In the genomic region with DNA sequence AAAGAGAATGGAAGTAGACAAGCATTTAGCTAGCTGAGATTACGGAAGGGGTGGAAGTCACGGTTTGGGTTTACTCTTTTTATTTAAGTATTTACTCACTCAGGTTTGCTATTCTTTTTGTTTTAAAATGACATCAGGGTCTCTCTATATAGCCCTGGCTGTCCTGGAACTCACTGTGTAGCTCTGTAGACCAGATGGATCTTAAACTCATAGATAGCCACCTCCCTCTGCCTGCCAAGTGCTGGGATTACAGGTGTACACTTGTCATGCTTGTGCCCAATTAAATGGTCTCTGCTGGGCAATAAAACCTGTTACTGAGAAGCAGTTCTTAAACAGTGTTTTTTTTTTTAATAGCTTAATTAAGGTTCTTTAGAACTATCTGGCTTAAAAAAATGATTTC, we compare ENCODE assay signal across 8 mouse cellular contexts. TPM values are rescaled to one million over a fixed set of nuclear protein-coding genes. Genes with fewer than 3 reads are reported as not detected.
DNase-seq lines count a peak whose midpoint lies in the region; ATAC-seq and TF ChIP-seq lines count a peak whose summit lies in the region.

No protein-coding gene starts in this region.

- WGBS in bone marrow, adult 2 months, result 43% methylated on average over 2 of the region's 2 CpGs
- WGBS in heart, embryonic 15.5 days, result 19% methylated on average over 2 of the region's 2 CpGs
- 40% methylated on average over 2 of the region's 2 CpGs for WGBS in limb, embryonic 14.5 days
- 28% methylated on average over 2 of the region's 2 CpGs for WGBS in neural tube, embryonic 14.5 days

- no peak for TF ChIP-seq POLR2A in bone marrow, adult 2 months (IDR thresholded peaks at IDR 0.05; ENCODE audit: borderline replicate concordance, control insufficient read depth, low read depth, low read length)
- no peak for TF ChIP-seq POLR2A in limb, embryonic 14.5 days (IDR thresholded peaks at IDR 0.05; ENCODE audit: borderline replicate concordance, extremely low read depth, insufficient read depth, insufficient read length)

- peak overlapping the region; percentile 76 for H3K4me2 ChIP-seq in heart, embryonic 15.5 days
- peak overlapping the region; percentile 68 for H3K4me2 ChIP-seq in limb, embryonic 14.5 days (replicated peaks; ENCODE audit: low read depth, low read length, severe bottlenecking)
- H3K4me2 ChIP-seq in neural tube, embryonic 14.5 days (ENCODE audit: low read depth, low read length), result peak overlapping the region; percentile 90

- H3K4me1 ChIP-seq in bone marrow, adult 2 months (ENCODE audit: control insufficient read depth, insufficient read depth, low read length), result no peaks in the 10 kb centered on the region; the same call in none of the 2 replicates
- H3K4me1 ChIP-seq in heart, embryonic 15.5 days (replicated peaks), result peaks cover 17% of the 10 kb centered on the region
- peaks cover 14% of the 10 kb centered on the region for H3K4me1 ChIP-seq in limb, embryonic 14.5 days (ENCODE audit: control insufficient read depth, insufficient read depth, low read length)
- peaks cover 29% of the 10 kb centered on the region for H3K4me1 ChIP-seq in neural tube, embryonic 14.5 days (ENCODE audit: control insufficient read depth, insufficient read depth, low read length)

- intact Hi-C loops in left cerebral cortex, postnatal 10 days (cut with DNase I), result no loop called here

- H3K9ac ChIP-seq in heart, embryonic 15.5 days, result peak overlapping the region; percentile 94
- H3K9ac ChIP-seq in limb, embryonic 14.5 days (ENCODE audit: low read depth, low read length, severe bottlenecking), result peak overlapping the region; percentile 95
- no peak overlapping the region for H3K9ac ChIP-seq in neural tube, embryonic 14.5 days (replicated peaks; ENCODE audit: low read depth, low read length)

- ATAC-seq in heart, embryonic 15.5 days (replicated peaks; ENCODE audit: insufficient number of reproducible peaks, insufficient read depth, low FRiP score, low read depth), result no peak
- no peak for ATAC-seq in limb, embryonic 14.5 days (ENCODE audit: low FRiP score, low read depth)
- no peak for ATAC-seq in neural tube, embryonic 14.5 days (ENCODE audit: low read depth)

- no peaks in the 10 kb centered on the region for H3K36me3 ChIP-seq in heart, embryonic 15.5 days
- H3K36me3 ChIP-seq in limb, embryonic 14.5 days (ENCODE audit: control insufficient read depth, insufficient read depth, low read length), result no peaks in the 10 kb centered on the region
- no peaks in the 10 kb centered on the region for H3K36me3 ChIP-seq in neural tube, embryonic 14.5 days (ENCODE audit: control insufficient read depth, insufficient read depth, low read length)

- DNase-seq in kidney, adult 11 months, result peak; percentile 12
- no peak for DNase-seq in kidney, adult 18-20 months
- no peak for DNase-seq in limb, embryonic 14.5 days (ENCODE audit: low spot score)
- DNase-seq in left cerebral cortex, postnatal 10 days (ENCODE audit: extremely low spot score in 1 of 2, low spot score in 2 of 2), result no peak
- no peak for DNase-seq in urinary bladder, postnatal 25 days (ENCODE audit: low spot score)

- peak overlapping the region; percentile 42 for H3K4me3 ChIP-seq in bone marrow, adult 2 months (replicated peaks; ENCODE audit: control insufficient read depth, low read depth, low read length)
- peak overlapping the region; percentile 86 for H3K4me3 ChIP-seq in heart, embryonic 15.5 days
- peak overlapping the region; percentile 94 for H3K4me3 ChIP-seq in limb, embryonic 14.5 days (replicated peaks; ENCODE audit: low read length)
- H3K4me3 ChIP-seq in neural tube, embryonic 14.5 days (ENCODE audit: low read depth, low read length), result peak overlapping the region; percentile 83

- TF ChIP-seq CTCF in bone marrow, adult 2 months (IDR thresholded peaks at IDR 0.05; ENCODE audit: control insufficient read depth, insufficient read depth, low read length), result 0 out of 2 replicates have a peak, but pooled peaks have one; percentile 2

- H3K9me3 ChIP-seq in heart, embryonic 15.5 days (replicated peaks), result no peaks in the 10 kb centered on the region
- no peaks in the 10 kb centered on the region for H3K9me3 ChIP-seq in limb, embryonic 14.5 days (ENCODE audit: control insufficient read depth, low read length)
- no peaks in the 10 kb centered on the region for H3K9me3 ChIP-seq in neural tube, embryonic 14.5 days (ENCODE audit: control insufficient read depth, low read length)

- H3K27me3 ChIP-seq in heart, embryonic 15.5 days, result no peaks in the 10 kb centered on the region
- no peaks in the 10 kb centered on the region for H3K27me3 ChIP-seq in limb, embryonic 14.5 days (ENCODE audit: control insufficient read depth, insufficient read depth, low read length)
- no peaks in the 10 kb centered on the region for H3K27me3 ChIP-seq in neural tube, embryonic 14.5 days (ENCODE audit: control insufficient read depth, insufficient read depth, low read length)

- H3K27ac ChIP-seq in bone marrow, adult 2 months (ENCODE audit: control insufficient read depth, insufficient read depth, low read depth, low read length, poor library complexity), result no peak overlapping the region
- H3K27ac ChIP-seq in heart, embryonic 15.5 days, result peak overlapping the region; percentile 97; the same call in 1 of the 2 replicates
- H3K27ac ChIP-seq in limb, embryonic 14.5 days (replicated peaks; ENCODE audit: low read depth, low read length), result no peak overlapping the region
- H3K27ac ChIP-seq in neural tube, embryonic 14.5 days (ENCODE audit: low read depth, low read length), result no peak overlapping the region

RNA-seq across cellular contexts. Expression of a gene that starts 2.1 kb away (rescaled TPM):
- 36.8 and 38.3 TPM in 2 replicates for polyA plus RNA-seq in bone marrow, adult 2 months (2011; ENCODE audit: insufficient read depth, insufficient read length, low replicate concordance, missing spikeins)
- polyA plus RNA-seq in heart, embryonic 15.5 days (2015; fragmentation: Nextera tagmentation; extraction: Ambion mirVana), result 391 and 431 TPM in 2 replicates
- polyA plus RNA-seq in limb, embryonic 14.5 days (2012; rRNA removed), result 302 and 353 TPM in 2 replicates
- 670 and 708 TPM in 2 replicates for polyA plus RNA-seq in limb, embryonic 14.5 days (2014; fragmentation: Nextera tagmentation; extraction: Ambion mirVana)
- 553 and 578 TPM in 2 replicates for polyA plus RNA-seq in neural tube, embryonic 14.5 days (2014; fragmentation: Nextera tagmentation; extraction: Ambion mirVana)
- 100 to 1,000 TPM; 154 to 157 TPM for total RNA-seq in left cerebral cortex, postnatal 10 days (2021)

RNA-seq across cellular contexts. Expression of a gene that starts 29.7 kb away (rescaled TPM):
- polyA plus RNA-seq in bone marrow, adult 2 months (2011; ENCODE audit: insufficient read depth, insufficient read length, low replicate concordance, missing spikeins), result 2.6 and 3.3 TPM in 2 replicates
- 7.1 and 8.0 TPM in 2 replicates for polyA plus RNA-seq in heart, embryonic 15.5 days (2015; fragmentation: Nextera tagmentation; extraction: Ambion mirVana)
- polyA plus RNA-seq in limb, embryonic 14.5 days (2012; rRNA removed), result 5.6 and 6.2 TPM in 2 replicates
- polyA plus RNA-seq in limb, embryonic 14.5 days (2014; fragmentation: Nextera tagmentation; extraction: Ambion mirVana), result 10.0 and 10.2 TPM in 2 replicates
- polyA plus RNA-seq in neural tube, embryonic 14.5 days (2014; fragmentation: Nextera tagmentation; extraction: Ambion mirVana), result 13.7 and 13.8 TPM in 2 replicates
- 10 to 100 TPM; 10.2 to 10.3 TPM for total RNA-seq in left cerebral cortex, postnatal 10 days (2021)

RNA-seq across cellular contexts. Expression of a gene that starts 53.1 kb away (rescaled TPM):
- polyA plus RNA-seq in bone marrow, adult 2 months (2011; ENCODE audit: insufficient read depth, insufficient read length, low replicate concordance, missing spikeins), result 0.11 and 0.25 TPM in 2 replicates
- polyA plus RNA-seq in heart, embryonic 15.5 days (2015; fragmentation: Nextera tagmentation; extraction: Ambion mirVana), result 0.09 TPM in 2 replicates
- polyA plus RNA-seq in limb, embryonic 14.5 days (2012; rRNA removed), result 0.12 and 0.14 TPM in 2 replicates
- 0.08 and 0.15 TPM in 2 replicates for polyA plus RNA-seq in limb, embryonic 14.5 days (2014; fragmentation: Nextera tagmentation; extraction: Ambion mirVana)
- polyA plus RNA-seq in neural tube, embryonic 14.5 days (2014; fragmentation: Nextera tagmentation; extraction: Ambion mirVana), result 0.03 and 0.15 TPM in 2 replicates
- under 1 TPM; 0.26 to 0.62 TPM for total RNA-seq in left cerebral cortex, postnatal 10 days (2021)

Comparison
In these comparisons a context has a peak if more than half of its experiments do, and no peak if none do; other contexts are left out.
1. H3K4me3 ChIP-seq: peak in every context shown above with its lines; median percentile 94 in limb, embryonic 14.5 days; 86 in heart, embryonic 15.5 days; 83 in neural tube, embryonic 14.5 days; 42 in bone marrow, adult 2 months.